Mouse (Mus musculus): ENCODE measurements around the gene Rad9b.

Rad9b gene

GRCm38 (mm10) chr5:122353807-122354491 lies at the start of gene Rad9b, which contains the start of gene Vps29:
TSS of gene Rad9b (minus strand) at chr5:122354233.
TSS of gene Vps29 (plus strand) at chr5:122354369.
- DNase-seq (ENCODE audit: low spot score), result peak; percentile 97

GRCm38 (mm10) chr5:122403362-122403761 lies 49.3 kb upstream of the Rad9b start:
- no peak for DNase-seq (ENCODE audit: low spot score)

- no peak for DNase-seq (ENCODE audit: low spot score)
Observed at GRCm38 (mm10) chr5:122402772-122403171, 48.7 kb upstream of the Rad9b start.

- DNase-seq (ENCODE audit: low spot score), result no peak
Observed at GRCm38 (mm10) chr5:122402160-122402559, 48.1 kb upstream of the Rad9b start.

- DNase-seq (ENCODE audit: low spot score), result peak; percentile 50
Observed at GRCm38 (mm10) chr5:122401303-122401640, 47.2 kb upstream of the Rad9b start.

GRCm38 (mm10) chr5:122400628-122401302 lies 46.7 kb upstream of the Rad9b start:
- DNase-seq (ENCODE audit: low spot score), result no peak

- DNase-seq (ENCODE audit: low spot score), result no peak
Observed at GRCm38 (mm10) chr5:122399871-122400270, 45.8 kb upstream of the Rad9b start.

GRCm38 (mm10) chr5:122397495-122397894 lies 43.5 kb upstream of the Rad9b start:
- DNase-seq (ENCODE audit: low spot score), result no peak

GRCm38 (mm10) chr5:122396791-122397190 lies 42.8 kb upstream of the Rad9b start:
- no peak for DNase-seq (ENCODE audit: low spot score)

GRCm38 (mm10) chr5:122393887-122394286 lies 39.9 kb upstream of the Rad9b start:
- peak; percentile 46 for DNase-seq (ENCODE audit: low spot score)

- no peak for DNase-seq (ENCODE audit: low spot score)
Observed at GRCm38 (mm10) chr5:122392227-122393004, 38.4 kb upstream of the Rad9b start.

- DNase-seq (ENCODE audit: low spot score), result peak; percentile 74
Observed at GRCm38 (mm10) chr5:122391786-122392180, 37.8 kb upstream of the Rad9b start, which contains the start of gene Arpc3. TSS of gene Arpc3 (plus strand) at chr5:122391878.

- no peak for DNase-seq (ENCODE audit: low spot score)
Observed at GRCm38 (mm10) chr5:122391178-122391785, 37.2 kb upstream of the Rad9b start.

GRCm38 (mm10) chr5:122390671-122391070 lies 36.6 kb upstream of the Rad9b start:
- no peak for DNase-seq (ENCODE audit: low spot score)

GRCm38 (mm10) chr5:122390006-122390405 lies 36.0 kb upstream of the Rad9b start:
- no peak for DNase-seq (ENCODE audit: low spot score)

- no peak for DNase-seq (ENCODE audit: low spot score)
Observed at GRCm38 (mm10) chr5:122379374-122380155, 25.5 kb upstream of the Rad9b start.

GRCm38 (mm10) chr5:122378171-122378570 lies 24.1 kb upstream of the Rad9b start:
- DNase-seq (ENCODE audit: low spot score), result no peak

- DNase-seq (ENCODE audit: low spot score), result no peak
Observed at GRCm38 (mm10) chr5:122377101-122377833, 23.2 kb upstream of the Rad9b start.

- no peak for DNase-seq (ENCODE audit: low spot score)
Observed at GRCm38 (mm10) chr5:122372878-122373277, 18.8 kb upstream of the Rad9b start.

- peak; percentile 98 for DNase-seq (ENCODE audit: low spot score)
Observed at GRCm38 (mm10) chr5:122372192-122372769, 18.2 kb upstream of the Rad9b start, which contains the start of gene Fam216a. TSS of gene Fam216a (minus strand) at chr5:122372364.
